Comparison of ENCODE assay signal across 23 mouse cellular contexts in genomic region chr5:70252061-70252620, GRCm38 (mm10).
DNase-seq lines count a peak whose midpoint lies in the region; ATAC-seq lines count a peak whose summit lies in the region.
"Had no signal": no experiment of that assay in that cellular context is flagged by ENCODE, and none has a peak within 500 bp of the region (broad histone marks: within the 10 kb centered on the region; RNA-seq: fewer than 3 reads in every experiment).

No protein-coding gene starts in this region.

- ATAC-seq in monocyte, adult 5-6 weeks (replicated peaks; ENCODE audit: insufficient number of reproducible peaks, low FRiP score, low TSS enrichment, poor library complexity, severe bottlenecking): no peak
- ATAC-seq: forebrain, postnatal 0 days; intestine, postnatal 0 days; liver, embryonic 12.5 days had no signal

- intact Hi-C loops in left cerebral cortex, postnatal 10 days (cut with DNase I): no loop called here

- peak; percentile 66 for DNase-seq in left cerebral cortex, adult 11 months (ENCODE audit: low spot score)
- no peak for DNase-seq in left cerebral cortex, postnatal 10 days (ENCODE audit: extremely low spot score in 1 of 2, low spot score in 2 of 2)
- DNase-seq in right cerebral cortex, postnatal 25 days: peak; percentile 16
- no peak for DNase-seq in right cerebral cortex, postnatal 10 days (ENCODE audit: low spot score in 2 of 2)
- peak; percentile 30 to 61 for DNase-seq in left cerebral cortex, adult 9 months (ENCODE audit: low spot score in 2 of 2)
- DNase-seq in layer of hippocampus, adult 9-11 months: no peak
- DNase-seq in kidney, postnatal 25 days: no peak
- DNase-seq: adrenal gland, adult 2 months; B cell, adult 2 months; cerebellum, adult 18-20 months; cerebellum, postnatal 14 days; forebrain, postnatal 0 days; gastrocnemius, postnatal 14 days; heart, adult 18-20 months; heart, postnatal 10 days; lung, embryonic 14.5 days; lung, postnatal 36 days; midbrain, embryonic 14.5 days; thymus, adult 18-20 months; thymus, postnatal 4 days had no signal

Comparison
In these comparisons a context has a peak if more than half of its experiments do, and no peak if none do; other contexts are left out.
1. DNase-seq: peak in left cerebral cortex, adult 11 months (single experiment), right cerebral cortex, postnatal 25 days (single experiment) and left cerebral cortex, adult 9 months (2 of 2); none in left cerebral cortex, postnatal 10 days (0 of 2), right cerebral cortex, postnatal 10 days (0 of 2), layer of hippocampus, adult 9-11 months (single experiment) and kidney, postnatal 25 days (0 of 2).